Mouse (Mus musculus) forebrain, embryonic 14.5 days (tissue): Measurements from ENCODE around the gene Actl7a. TPM values are rescaled to one million over a fixed set of nuclear protein-coding genes. Genes with fewer than 3 reads are reported as not detected.

Source experiments
- polyA plus RNA-seq: library from polyadenylated mRNA; unstranded; fragments of >200 nt; fragmentation: Nextera tagmentation; extraction: Ambion mirVana; gene quantifications from 2 replicates; pipeline ENCODE4 v1.2.1, GENCODE M21; 2014

The Actl7a gene
- polyA plus RNA-seq, 1 experiment from 2014 or later, result not detected

Other genes starting within 250 kb of the Actl7a start
- not detected in 2 replicates for gene Gm26657, start 3.3 kb upstream of the Actl7a start, polyA plus RNA-seq
- gene Actl7b, start 2.0 kb upstream of the Actl7a start, polyA plus RNA-seq, result not detected in 2 replicates
- 72.4 and 78.2 TPM in 2 replicates for gene Elp1, start 58.9 kb downstream of the Actl7a start, polyA plus RNA-seq
- 16.0 and 16.7 TPM in 2 replicates for gene Fam206a, start 58.9 kb downstream of the Actl7a start, polyA plus RNA-seq
- 9.4 and 11.1 TPM in 2 replicates for gene Ctnnal1, start 121.8 kb downstream of the Actl7a start, polyA plus RNA-seq
- gene Tmem245, start 204.0 kb downstream of the Actl7a start, polyA plus RNA-seq, result 4.8 and 6.0 TPM in 2 replicates
- 13.8 and 18.9 TPM in 2 replicates for gene Frrs1l, start 247.0 kb downstream of the Actl7a start, polyA plus RNA-seq